Mouse (Mus musculus) midbrain, embryonic 16.5 days (tissue): ENCODE results near the gene Gm45837. TPM values are rescaled to one million over a fixed set of nuclear protein-coding genes. Genes with fewer than 3 reads are reported as not detected.
A peak's percentile ranks its signal among the peaks of the same experiment; 100 is the strongest.

Source experiments
- microRNA counts: library from miRNA; unstranded; fragments of <30 nt; microRNA quantifications from one replicate; lab custom pipeline; 2016
- microRNA-seq: library from miRNA; unstranded; fragments of <30 nt; microRNA quantifications from one replicate; pipeline ENCODE4, GENCODE M21; 2017
- polyA plus RNA-seq: library from polyadenylated mRNA; unstranded; fragments of >200 nt; fragmentation: Nextera tagmentation; extraction: Ambion mirVana; gene quantifications from 2 replicates; pipeline ENCODE4 v1.2.1, GENCODE M21; 2015

Gm45837 gene
- polyA plus RNA-seq, 1 experiment from 2014 or later, result 0.69 TPM

MicroRNAs within 50 kb of the gene (microRNA counts, 519-probe panel; counts per million panel counts)
- microRNA mmu-miR-139-3p (lab: Ali Mortazavi, UCI) (1,439 counts per million, percentile 28 among the panel's probes with 10 or more counts), microRNA mmu-miR-139-5p (lab: Ali Mortazavi, UCI) (1,899 counts per million, percentile 41 among the panel's probes with 10 or more counts)

Small RNA genes lying within 50 kb of the gene (microRNA-seq; reads per million reads assigned to microRNA genes)
- gene Mir139, result 3,954 reads per million, percentile 89 among the genes with 10 or more reads in this experiment

Other genes with a start within 250 kb of the Gm45837 start
- gene Atg16l2, start 108.6 kb upstream of the Gm45837 start, polyA plus RNA-seq, result 29.3 and 36.3 TPM in 2 replicates
- 6.7 and 8.3 TPM in 2 replicates for gene Stard10, start 93.8 kb upstream of the Gm45837 start, polyA plus RNA-seq
- gene Arap1, start 62.8 kb upstream of the Gm45837 start, polyA plus RNA-seq, result 8.8 and 11.4 TPM in 2 replicates
- gene Pde2a, start 10.8 kb downstream of the Gm45837 start, polyA plus RNA-seq, result 31.6 and 35.5 TPM in 2 replicates
- gene Art2b, start 174.7 kb downstream of the Gm45837 start, polyA plus RNA-seq, result not detected in 2 replicates